Mouse (Mus musculus) adipocyte (in vitro differentiated cells): ENCODE measurements around the gene Mpig6b.

Source experiments
- DNase-seq: peaks from one replicate; pipeline ENCODE4 v3.0.0-alpha.2; 2016; ENCODE audit warnings: low spot score

The Mpig6b gene

DNA sequence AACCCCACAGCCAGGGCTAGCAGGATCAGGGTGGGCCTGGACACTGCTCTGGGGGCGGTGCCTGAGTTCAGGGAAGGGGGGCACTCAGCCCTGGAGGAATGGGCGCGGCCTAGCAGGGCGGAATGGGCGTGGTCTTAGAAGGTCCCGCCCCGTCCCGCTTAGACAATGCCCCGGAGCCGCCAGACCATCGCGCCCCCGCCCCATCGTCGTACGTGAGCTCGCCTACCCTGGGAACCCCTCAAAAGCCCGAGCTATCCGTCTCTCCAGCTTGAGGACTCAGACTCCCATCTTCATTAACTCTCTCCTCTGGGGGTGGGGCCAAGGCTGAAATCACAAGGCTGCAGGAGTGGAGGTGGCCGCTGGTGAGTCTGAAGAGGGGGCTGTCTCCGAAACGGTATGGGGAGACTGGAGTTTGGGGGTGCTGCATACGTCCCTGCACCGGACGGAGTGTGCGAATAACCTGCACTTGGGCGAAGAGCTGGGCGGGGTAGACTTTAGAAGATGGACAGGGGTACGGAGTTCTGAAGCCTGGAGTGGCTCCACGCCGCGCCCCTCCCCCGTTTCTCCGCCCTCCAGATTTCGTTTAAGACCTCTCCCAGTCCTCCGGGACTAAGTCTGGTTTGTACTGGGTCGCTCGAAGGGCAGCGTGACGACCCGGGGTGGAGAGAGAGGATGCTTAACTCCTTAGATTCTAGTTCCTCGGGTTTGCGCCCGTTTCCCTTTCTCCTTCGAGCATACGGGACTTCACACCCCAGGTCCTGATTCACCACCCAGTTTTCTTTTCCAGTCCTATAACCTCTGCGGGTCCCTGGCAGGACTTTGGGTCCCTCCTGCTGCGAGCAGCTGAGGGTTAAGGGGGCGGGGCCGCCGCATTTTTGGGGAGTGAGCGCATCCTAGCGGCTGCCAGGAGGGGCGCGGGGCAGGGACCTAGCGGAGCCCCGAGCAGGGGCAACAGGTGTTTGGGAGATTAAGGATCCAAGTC lies 6.8 kb downstream of the Mpig6b start, which contains the start of gene Ddah2:
TSS of gene Ddah2 (plus strand) at position 125 of the 982 bp plus-strand sequence.
- DNase-seq = peak; percentile 81

DNA sequence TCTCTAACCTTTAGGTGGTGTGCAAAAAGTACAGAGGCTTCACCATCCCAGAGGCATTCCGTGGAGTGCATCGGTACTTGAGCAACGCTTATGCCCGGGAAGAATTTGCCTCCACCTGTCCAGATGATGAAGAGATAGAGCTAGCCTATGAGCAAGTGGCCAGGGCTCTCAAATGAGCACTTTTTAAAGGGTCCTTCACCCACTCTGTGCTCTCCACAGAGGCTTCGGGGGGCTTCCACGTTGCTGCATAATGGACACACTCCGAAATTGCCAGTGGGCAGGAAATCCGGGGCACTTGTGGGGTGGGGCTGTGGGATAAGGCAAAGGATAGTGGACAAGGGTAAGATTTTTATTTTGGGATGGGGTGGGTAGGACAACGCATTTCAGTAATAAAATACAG lies 7.7 kb downstream of the Mpig6b start:
- no peak for DNase-seq

DNA sequence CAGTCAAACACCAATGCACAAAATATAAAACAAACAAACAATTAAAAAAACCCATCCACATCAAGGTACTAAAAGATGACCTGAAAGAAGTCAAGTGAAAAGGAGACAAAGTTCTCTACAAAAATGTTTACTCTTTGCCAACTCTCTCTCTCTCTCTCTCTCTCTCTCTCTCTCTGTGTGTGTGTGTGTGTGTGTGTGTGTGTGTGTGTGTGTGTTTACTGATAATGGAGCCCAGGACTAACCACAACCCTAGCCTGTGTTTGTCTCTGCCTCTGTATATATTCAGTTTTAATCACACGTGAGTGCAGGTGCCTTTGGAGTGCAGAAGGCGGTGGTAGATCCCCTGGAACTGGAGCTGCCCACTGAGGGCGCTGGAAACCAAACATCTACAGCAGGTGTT lies 8.9 kb downstream of the Mpig6b start:
- no peak for DNase-seq

GRCm38 (mm10) chr17:35055691-35056495 lies 10.1 kb downstream of the Mpig6b start:
- DNase-seq = no peak

- DNase-seq = no peak
Observed at GRCm38 (mm10) chr17:35052271-35052798, 13.6 kb downstream of the Mpig6b start.

DNA sequence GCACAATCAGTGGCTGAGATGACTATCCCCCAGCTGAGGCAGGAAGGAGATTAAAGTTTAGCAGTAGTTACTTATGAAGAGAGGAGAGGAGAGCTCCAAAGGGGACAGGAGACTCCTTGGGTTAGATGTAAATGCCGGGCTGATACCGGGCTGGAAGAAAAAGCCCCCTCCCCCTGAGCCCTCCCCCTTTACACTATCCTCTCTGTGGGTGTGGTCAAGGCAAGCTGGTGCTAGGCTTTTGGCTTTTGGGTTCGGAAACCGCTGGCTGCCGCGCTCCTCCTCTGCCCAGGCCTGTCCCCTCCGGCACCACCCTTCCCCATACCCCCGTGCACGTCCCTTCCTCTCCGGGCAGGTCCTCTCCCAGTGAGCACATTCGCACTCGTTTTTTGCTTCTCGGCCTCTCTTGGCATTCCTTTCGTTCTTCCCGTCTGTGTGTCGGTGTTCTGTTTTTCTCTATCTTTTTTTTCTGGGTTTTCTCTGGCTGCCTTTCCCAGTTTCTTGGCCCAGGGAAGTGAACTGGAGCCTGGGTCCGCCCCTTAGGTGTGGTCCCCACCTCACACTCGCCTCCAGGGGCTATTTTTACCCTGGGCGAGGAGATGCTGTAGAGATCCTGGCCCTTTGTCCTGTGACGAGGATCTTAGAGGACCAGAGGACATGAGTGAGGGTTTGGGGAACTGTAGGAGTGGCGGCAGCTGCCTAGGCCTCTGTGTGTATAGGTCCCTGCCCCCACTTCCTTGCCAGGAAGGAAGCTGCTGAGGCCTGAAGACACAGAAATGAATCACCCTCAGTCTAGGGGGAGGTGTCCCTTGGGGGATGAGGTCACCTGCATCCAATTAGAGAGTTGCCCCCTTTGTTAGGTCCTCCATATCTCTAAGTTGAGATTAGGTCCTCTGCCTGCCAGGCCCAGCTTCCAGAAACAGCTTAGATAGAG lies 14.6 kb downstream of the Mpig6b start:
- DNase-seq = peak; percentile 69

- DNase-seq = peak; percentile 61
Observed at GRCm38 (mm10) chr17:35050126-35050750, 15.7 kb downstream of the Mpig6b start.

GRCm38 (mm10) chr17:35049561-35050016 lies 16.4 kb downstream of the Mpig6b start, which contains the start of gene Clic1:
TSS of gene Clic1 (plus strand) at chr17:35049966.
- DNase-seq = peak; percentile 70

GRCm38 (mm10) chr17:35048932-35049440 lies 17.0 kb downstream of the Mpig6b start:
- no peak for DNase-seq

- no peak for DNase-seq
Observed at GRCm38 (mm10) chr17:35048149-35048931, 17.6 kb downstream of the Mpig6b start.

DNA sequence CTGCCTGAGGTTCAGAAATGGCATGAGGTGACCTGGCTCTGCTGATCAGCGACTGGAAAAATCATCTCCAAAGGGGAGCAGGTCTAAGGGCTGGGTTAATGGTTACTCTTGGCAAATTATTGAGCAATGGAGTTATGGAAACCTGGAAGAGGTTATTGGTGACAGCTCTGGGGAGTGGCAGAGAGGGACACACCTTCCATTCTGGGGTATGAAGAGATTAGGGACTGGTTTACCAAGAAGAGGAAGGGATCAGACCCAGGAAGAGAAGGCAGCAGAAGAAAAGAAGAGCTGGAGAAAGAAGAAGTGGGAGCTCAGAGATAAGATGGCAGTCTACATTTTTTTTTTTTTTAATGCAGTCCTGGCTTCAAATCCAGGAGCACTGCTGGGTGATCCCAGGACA lies 18.3 kb downstream of the Mpig6b start:
- DNase-seq = no peak

GRCm38 (mm10) chr17:35046681-35047455 lies 19.1 kb downstream of the Mpig6b start, which contains the start of gene Msh5:
TSS of gene Msh5 (minus strand) at chr17:35046745.
- DNase-seq = peak; percentile 93

DNA sequence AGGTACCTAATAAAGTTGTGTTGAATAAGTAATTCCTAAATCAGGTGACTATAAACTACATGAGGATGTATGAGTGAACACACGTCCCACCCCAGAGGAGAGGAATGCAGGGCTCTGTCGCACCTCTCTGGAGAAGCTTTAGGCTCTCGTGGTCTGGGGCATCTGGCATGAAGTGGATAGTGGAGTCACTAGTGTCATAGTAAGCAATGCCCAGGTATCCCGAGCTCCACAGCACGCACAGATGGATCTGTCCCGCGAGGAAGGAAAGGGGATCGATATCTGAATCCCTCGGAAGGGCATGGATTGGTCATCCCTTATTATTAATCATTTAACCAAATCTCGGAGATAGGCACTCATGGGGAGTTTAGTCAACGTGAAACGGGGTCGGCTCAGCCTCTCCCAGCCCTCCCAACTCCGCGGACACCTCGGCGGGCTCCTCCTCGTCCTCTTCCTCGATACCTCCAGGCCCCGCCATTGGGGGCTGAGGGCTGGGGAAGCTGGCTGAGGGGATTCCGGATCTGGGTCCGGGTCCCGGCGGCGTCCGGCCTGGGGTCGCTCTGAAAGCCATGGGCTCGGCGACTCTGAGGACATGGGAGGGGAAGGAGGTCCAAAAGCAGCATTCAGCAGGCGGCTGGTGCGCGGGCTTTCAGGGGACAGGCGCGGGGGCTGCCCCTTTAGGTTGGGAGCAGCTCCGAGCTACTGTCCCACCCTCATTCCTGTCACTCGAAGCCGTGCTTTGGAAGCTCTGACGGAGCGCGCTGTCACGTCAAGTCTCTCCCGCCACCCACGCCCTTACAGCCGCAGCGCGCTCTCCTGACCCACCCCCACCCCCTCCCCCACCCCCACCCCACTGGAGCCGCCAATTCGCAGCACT lies 19.9 kb downstream of the Mpig6b start:
- DNase-seq = no peak

DNA sequence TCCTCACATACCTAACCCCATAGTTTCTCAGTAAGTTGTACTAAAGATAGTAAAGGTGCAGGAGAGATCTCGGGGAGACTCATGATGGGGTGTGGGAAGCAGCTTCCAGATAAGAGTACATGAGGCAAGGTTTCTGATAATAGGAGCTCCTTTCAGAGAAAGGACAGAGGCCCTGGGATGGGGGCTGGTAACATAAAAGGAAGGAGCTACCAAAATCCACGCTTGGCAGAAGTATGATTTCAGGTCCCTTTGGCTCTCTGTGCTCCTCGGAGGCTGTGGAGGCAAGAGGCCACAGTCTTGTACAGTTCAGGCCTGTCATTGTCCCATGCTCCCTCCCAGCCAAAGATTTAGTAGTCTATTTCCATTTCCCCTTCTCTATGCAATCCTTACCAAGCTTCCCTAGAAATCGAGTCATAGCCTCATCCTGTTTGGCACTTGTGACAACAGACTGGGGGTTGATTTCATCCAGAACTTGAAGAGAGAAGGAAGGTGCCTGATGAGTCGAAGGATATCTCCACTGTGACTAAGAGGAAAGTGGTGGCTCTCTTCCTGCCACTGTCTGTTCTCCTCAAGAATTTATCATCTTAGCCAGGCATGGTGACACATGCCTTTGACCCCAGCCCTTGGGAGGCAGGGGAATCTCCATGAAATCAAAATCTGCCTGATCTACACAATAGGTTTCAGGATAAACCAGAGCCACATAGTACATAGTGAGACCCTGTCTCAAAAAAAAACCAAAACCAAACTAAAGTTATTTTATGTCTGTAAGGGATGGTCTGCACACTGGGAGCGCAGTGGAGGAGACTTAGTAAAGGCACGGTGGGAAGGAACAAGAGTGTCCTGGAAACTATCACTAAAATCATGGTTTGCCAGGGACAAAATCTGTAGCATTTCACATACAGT lies 20.8 kb downstream of the Mpig6b start:
- no peak for DNase-seq

DNA sequence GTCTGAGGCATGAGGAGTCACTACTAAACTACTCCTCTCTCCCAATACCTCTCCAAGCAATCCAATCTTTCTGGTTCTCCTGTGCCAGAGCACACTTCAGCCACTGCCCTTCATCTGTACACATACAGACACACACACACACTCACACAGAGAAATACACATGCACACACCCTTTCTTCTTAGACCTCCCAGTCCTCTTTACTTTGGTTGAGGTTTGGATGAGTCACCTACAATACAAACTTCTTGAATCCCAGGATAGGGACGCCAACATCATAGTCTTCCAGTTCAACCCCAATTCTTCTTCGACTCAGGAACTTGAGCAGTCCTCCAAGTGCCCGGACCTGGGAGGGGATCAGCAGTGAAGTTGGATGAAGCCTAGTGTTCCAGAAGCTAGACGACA lies 22.2 kb downstream of the Mpig6b start:
- no peak for DNase-seq

GRCm38 (mm10) chr17:35039121-35039873 lies 26.7 kb downstream of the Mpig6b start:
- no peak for DNase-seq
